Comparison of ENCODE assay signal across 17 mouse cellular contexts in genomic region chr4:142927328-142928108, GRCm38 (mm10).
DNase-seq lines count a peak whose midpoint lies in the region; ATAC-seq and TF ChIP-seq lines count a peak whose summit lies in the region.
"Had no signal": no experiment of that assay in that cellular context is flagged by ENCODE, and none has a peak within 500 bp of the region (broad histone marks: within the 10 kb centered on the region; RNA-seq: fewer than 3 reads in every experiment).

No protein-coding gene starts in this region.

- no peaks in the 10 kb centered on the region for H3K27me3 ChIP-seq in forebrain, embryonic 14.5 days (replicated peaks; ENCODE audit: control insufficient read depth, insufficient read depth, low read length)
- no peaks in the 10 kb centered on the region for H3K27me3 ChIP-seq in forebrain, embryonic 15.5 days
- H3K27me3 ChIP-seq in lung, embryonic 16.5 days (ENCODE audit: control insufficient read depth, insufficient read depth, low read depth, low read length): no peaks in the 10 kb centered on the region
- H3K27me3 ChIP-seq: CH12.LX; heart, embryonic 15.5 days; limb, embryonic 12.5 days; megakaryocyte, embryonic 14.5 days had no signal

- no peak overlapping the region for H3K27ac ChIP-seq in forebrain, embryonic 14.5 days (ENCODE audit: low read depth, low read length)
- H3K27ac ChIP-seq in forebrain, embryonic 15.5 days (replicated peaks): no peak overlapping the region
- no peak overlapping the region for H3K27ac ChIP-seq in lung, embryonic 16.5 days (ENCODE audit: low read length)
- H3K27ac ChIP-seq: heart, embryonic 15.5 days; limb, embryonic 12.5 days; liver, embryonic 14.5 days had no signal

- H3K4me3 ChIP-seq in forebrain, embryonic 14.5 days (ENCODE audit: low read depth, low read length): no peak overlapping the region
- no peak overlapping the region for H3K4me3 ChIP-seq in forebrain, embryonic 15.5 days
- H3K4me3 ChIP-seq in lung, embryonic 16.5 days (ENCODE audit: low read length): no peak overlapping the region
- no peak overlapping the region for H3K4me3 ChIP-seq in lung, adult 2 months (replicated peaks; ENCODE audit: extremely low read depth, low read depth, low read length)
- H3K4me3 ChIP-seq: heart, embryonic 15.5 days; limb, embryonic 12.5 days; megakaryocyte, embryonic 14.5 days had no signal

- peak; percentile 55 for DNase-seq in forebrain, embryonic 14.5 days (ENCODE audit: low spot score)
- DNase-seq in lung, adult 2 months: no peak
- DNase-seq in brain, adult 2 months (ENCODE audit: low read depth, low spot score): peak; percentile 64
- peak; percentile 73 to 85 for DNase-seq in cerebellum, postnatal 10 days
- no peak for DNase-seq in gastrocnemius, postnatal 4 days (ENCODE audit: low spot score in 2 of 2)
- no peak for DNase-seq in layer of hippocampus, adult 9-10 months (ENCODE audit: low spot score)
- DNase-seq: adrenal gland, postnatal 14 days; kidney, adult 2 months; kidney, postnatal 25 days; layer of hippocampus, postnatal 36 days had no signal

- TF ChIP-seq CTCF in lung, adult 2 months (IDR thresholded peaks at IDR 0.05; ENCODE audit: insufficient read depth, low read length): no peak

- no peak overlapping the region for H3K9ac ChIP-seq in forebrain, embryonic 14.5 days (ENCODE audit: low read length)
- H3K9ac ChIP-seq in forebrain, embryonic 15.5 days (replicated peaks): no peak overlapping the region
- H3K9ac ChIP-seq in lung, embryonic 16.5 days (ENCODE audit: low read length): no peak overlapping the region
- H3K9ac ChIP-seq: heart, embryonic 15.5 days; limb, embryonic 12.5 days; liver, embryonic 14.5 days had no signal

- TF ChIP-seq POLR2A in lung, adult 2 months (IDR thresholded peaks at IDR 0.05; ENCODE audit: borderline replicate concordance, extremely low read depth, low read depth, low read length): no peak

- no peaks in the 10 kb centered on the region for H3K4me1 ChIP-seq in forebrain, embryonic 14.5 days (ENCODE audit: control insufficient read depth, insufficient read depth, low read length)
- H3K4me1 ChIP-seq in forebrain, embryonic 15.5 days: peaks cover 6% of the 10 kb centered on the region; the same call in 1 of the 2 replicates
- no peaks in the 10 kb centered on the region for H3K4me1 ChIP-seq in lung, embryonic 16.5 days (replicated peaks; ENCODE audit: control insufficient read depth, insufficient read depth, low read length)
- no peaks in the 10 kb centered on the region for H3K4me1 ChIP-seq in lung, adult 2 months (ENCODE audit: control insufficient read depth, insufficient read depth, low read length)
- H3K4me1 ChIP-seq: limb, embryonic 12.5 days; megakaryocyte, embryonic 14.5 days had no signal

- H3K4me2 ChIP-seq in forebrain, embryonic 14.5 days (ENCODE audit: low read length): no peak overlapping the region
- no peak overlapping the region for H3K4me2 ChIP-seq in forebrain, embryonic 15.5 days (replicated peaks)
- no peak overlapping the region for H3K4me2 ChIP-seq in lung, embryonic 16.5 days (ENCODE audit: low read depth, low read length)
- H3K4me2 ChIP-seq: heart, embryonic 15.5 days; limb, embryonic 12.5 days had no signal

- 78% methylated on average over 7 of the region's 7 CpGs for WGBS in forebrain, embryonic 14.5 days
- 48% methylated on average over 7 of the region's 7 CpGs for WGBS in forebrain, embryonic 15.5 days
- WGBS in lung, embryonic 16.5 days: 59% methylated on average over 7 of the region's 7 CpGs
- WGBS in lung, adult 2 months: 75% methylated on average over 7 of the region's 7 CpGs

- no peak for ATAC-seq in forebrain, embryonic 14.5 days
- ATAC-seq in forebrain, embryonic 15.5 days (replicated peaks): no peak
- peak; percentile 49; the same call in 1 of the 2 replicates for ATAC-seq in lung, embryonic 16.5 days (ENCODE audit: low read depth)

- H3K36me3 ChIP-seq in forebrain, embryonic 14.5 days (ENCODE audit: control insufficient read depth, insufficient read depth, low read length): no peaks in the 10 kb centered on the region
- H3K36me3 ChIP-seq in forebrain, embryonic 15.5 days: no peaks in the 10 kb centered on the region
- H3K36me3 ChIP-seq in lung, embryonic 16.5 days (ENCODE audit: control insufficient read depth, insufficient read depth, low read length): no peaks in the 10 kb centered on the region
- H3K36me3 ChIP-seq: heart, embryonic 15.5 days; limb, embryonic 12.5 days had no signal

- H3K9me3 ChIP-seq in forebrain, embryonic 14.5 days (replicated peaks; ENCODE audit: control insufficient read depth, low read length): no peaks in the 10 kb centered on the region
- no peaks in the 10 kb centered on the region for H3K9me3 ChIP-seq in forebrain, embryonic 15.5 days
- H3K9me3 ChIP-seq in lung, embryonic 16.5 days (ENCODE audit: control insufficient read depth, low read length): no peaks in the 10 kb centered on the region; the same call in 1 of the 2 replicates
- H3K9me3 ChIP-seq: heart, embryonic 15.5 days; limb, embryonic 12.5 days had no signal

Comparison
In these comparisons a context has a peak if more than half of its experiments do, and no peak if none do; other contexts are left out.
1. DNase-seq: peak in forebrain, embryonic 14.5 days (single experiment), brain, adult 2 months (single experiment) and cerebellum, postnatal 10 days (2 of 2); none in lung, adult 2 months (single experiment), gastrocnemius, postnatal 4 days (0 of 2) and layer of hippocampus, adult 9-10 months (single experiment).